Mouse (Mus musculus): ENCODE measurements around the gene Sox4.

Sox4 gene

DNA sequence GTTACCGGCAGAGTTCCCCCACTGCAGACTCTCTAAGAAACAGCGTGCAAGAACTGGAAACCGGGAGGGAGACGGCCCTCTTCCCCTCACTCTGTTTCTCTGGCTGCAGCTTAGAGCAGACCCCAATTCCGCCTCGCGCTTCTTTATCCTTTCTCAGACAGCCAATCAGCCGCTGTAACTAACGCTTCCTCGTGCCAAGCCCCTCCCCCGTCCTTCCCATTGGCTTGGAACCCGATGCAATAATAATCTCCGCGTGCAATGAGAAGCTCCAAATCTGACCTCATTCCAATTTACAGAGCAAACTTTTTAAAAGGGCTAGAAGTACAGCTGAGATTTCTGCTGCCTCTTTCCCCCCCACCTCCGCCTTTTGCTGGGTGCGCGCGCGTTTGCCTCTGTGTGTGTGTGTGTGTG is at the start of gene Sox4:
TSS of gene Sox4 (minus strand) at position 133 of the 411 bp plus-strand sequence.
- peak; percentile 70 for DNase-seq (ENCODE audit: low read depth, low spot score)

DNA sequence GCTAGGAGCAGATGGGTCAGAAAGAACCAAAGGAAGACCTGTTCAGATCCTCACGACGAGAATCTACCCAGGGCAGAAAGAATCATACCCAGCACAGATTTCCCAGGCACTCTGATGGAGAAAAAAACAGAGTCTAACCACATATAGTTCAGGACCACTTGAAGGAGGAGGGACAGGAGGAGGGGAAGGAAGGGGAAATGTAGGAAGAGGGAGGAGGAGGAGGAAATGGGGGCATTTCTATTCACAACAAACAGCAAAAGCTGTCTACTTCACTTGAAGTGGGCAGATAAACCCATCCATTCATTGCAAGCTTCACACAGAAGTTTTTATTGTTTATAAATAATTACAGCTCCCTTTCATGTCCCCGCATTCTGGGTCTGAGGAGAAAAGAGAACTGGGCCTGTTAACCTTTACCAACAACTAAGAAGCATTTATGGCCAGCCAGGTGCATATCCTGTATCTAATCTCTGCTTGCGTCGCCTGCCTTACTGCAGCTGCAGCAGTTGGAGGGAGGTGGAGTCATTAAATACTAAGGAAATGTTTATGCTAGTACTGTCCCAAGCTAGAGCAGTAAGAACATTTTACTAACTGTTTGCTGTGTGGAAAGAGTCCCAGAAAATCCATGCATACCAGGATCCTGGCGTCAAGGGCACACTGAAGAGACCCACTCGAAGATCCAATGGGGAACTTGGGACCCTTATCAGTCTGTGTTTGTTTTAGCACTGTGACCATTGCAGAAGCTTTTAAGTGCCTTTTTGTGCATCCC is 38.6 kb upstream of the Sox4 start:
- no peak for DNase-seq (ENCODE audit: low read depth, low spot score)

DNA sequence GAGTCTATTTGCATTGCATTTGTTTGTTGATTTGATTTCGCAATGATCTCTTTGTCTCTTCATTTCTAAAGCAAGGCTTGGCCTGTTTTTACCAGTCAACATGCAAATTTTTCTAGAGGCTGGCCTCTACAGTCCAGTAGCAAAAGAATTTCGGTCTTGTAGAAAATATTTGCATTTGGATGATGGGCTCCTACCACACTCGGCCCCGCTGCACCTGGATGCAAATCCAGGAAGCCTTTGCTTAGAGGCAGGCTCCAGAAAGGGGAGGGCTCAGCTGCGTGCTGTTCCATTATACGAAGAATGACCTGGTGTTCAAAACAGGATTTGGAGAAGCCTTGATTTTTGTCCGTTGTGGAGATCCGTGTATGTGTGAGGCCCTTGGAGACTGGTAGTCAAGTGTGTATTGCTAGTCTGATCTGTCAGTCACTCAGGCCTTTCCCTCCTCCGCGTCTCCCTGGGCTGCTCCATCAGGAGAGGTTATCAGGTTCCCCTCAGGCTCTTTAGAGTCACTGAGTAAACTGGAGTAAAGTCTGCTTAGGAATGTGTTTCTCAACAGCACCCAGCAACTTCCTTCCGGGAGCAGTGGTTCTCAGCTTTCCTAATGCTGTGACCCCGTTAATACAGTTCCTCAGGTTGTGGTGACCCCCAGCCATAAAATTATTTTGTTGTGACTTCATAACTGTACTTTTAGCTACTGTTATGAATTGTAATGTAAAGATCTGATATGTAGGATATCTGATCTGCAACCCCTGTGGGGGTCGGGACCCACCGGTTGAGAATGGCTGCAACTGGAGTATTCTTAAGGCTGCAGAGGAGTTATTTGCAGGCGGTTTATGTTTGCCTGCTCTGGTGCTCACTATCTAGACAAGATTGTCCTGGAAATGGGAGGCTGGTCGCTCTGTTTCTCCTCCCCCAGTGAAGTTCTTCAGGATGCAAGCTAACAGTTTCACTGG is 35.5 kb upstream of the Sox4 start:
- peak; percentile 38 for DNase-seq (ENCODE audit: low read depth, low spot score)

DNA sequence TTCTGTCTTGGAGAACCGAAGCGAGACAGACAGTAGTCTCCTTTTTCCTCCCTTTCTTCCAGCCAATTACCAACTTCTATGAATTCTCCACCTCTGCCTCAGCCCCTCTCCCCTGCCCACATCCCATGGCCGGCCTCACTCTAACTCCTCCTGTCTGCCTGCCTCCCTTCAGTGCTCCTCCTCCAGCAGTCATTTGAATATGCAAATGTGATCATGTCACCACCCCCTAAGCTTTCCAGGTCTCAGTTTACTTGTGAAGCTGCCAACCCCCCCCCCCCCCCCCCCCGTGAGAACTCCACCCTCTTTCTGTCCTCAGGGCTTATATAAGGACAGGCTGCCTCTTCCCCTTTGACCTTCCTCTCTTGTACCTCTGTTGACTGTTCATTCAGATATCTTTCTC is 27.2 kb upstream of the Sox4 start:
- DNase-seq (ENCODE audit: low read depth, low spot score), result no peak

DNA sequence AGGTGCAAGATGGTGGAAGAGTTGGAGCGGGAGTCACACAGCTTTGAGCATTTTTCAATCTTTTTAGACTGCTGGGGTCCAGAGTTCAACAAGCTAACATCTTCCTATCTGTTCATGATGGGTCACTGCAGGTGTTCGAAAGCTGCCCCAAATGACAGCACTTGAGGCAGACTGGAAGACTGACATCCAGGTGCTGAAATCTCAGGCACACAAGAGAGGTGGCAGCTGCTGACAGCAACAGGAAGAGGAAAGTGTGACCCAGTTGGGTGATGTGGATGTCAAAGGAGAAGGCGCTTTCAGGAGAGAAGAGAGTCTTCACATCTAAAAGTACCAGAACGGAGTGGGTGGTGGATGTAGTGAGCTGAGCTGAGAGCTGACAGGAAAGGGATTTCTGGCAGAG is 21.5 kb upstream of the Sox4 start:
- no peak for DNase-seq (ENCODE audit: low read depth, low spot score)

DNA sequence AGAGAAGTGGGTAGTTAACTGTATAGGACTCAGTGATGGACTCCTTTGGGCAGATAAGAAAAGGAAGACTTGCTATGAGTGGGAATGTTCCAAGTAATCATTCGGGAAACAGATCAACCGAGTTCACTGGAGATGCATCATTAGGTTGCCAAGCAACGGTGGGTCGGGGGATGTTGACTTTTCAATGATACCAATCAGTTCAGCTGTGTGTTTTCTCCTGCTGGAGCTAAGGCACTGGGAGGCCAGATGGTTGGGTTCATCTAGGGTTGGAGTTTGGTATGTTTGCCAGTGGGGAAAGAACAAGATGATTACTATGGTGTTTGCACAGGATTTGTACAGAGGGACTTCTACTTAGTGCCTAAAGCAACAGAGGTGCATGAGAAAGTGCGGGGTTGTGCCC is 21.1 kb upstream of the Sox4 start:
- no peak for DNase-seq (ENCODE audit: low read depth, low spot score)

DNA sequence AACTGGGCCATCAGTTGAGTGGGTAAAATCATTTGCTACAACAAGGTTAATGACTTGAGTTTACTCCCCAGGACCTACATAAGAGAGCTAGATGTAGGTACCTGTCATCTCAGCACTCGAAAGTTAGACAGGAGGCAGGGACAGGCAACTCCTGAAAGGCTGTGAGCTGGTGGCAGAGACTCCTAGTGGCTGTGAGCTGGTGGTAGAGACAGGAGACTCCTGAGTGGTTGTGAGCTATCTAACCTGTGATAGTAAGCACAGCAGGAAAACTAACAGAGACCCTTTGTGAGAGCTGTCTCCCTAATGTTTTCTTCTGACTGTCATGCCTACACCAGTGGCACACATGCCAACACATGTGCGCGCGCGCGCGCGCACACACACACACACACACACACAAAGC is 7.4 kb upstream of the Sox4 start:
- DNase-seq (ENCODE audit: low read depth, low spot score), result no peak

DNA sequence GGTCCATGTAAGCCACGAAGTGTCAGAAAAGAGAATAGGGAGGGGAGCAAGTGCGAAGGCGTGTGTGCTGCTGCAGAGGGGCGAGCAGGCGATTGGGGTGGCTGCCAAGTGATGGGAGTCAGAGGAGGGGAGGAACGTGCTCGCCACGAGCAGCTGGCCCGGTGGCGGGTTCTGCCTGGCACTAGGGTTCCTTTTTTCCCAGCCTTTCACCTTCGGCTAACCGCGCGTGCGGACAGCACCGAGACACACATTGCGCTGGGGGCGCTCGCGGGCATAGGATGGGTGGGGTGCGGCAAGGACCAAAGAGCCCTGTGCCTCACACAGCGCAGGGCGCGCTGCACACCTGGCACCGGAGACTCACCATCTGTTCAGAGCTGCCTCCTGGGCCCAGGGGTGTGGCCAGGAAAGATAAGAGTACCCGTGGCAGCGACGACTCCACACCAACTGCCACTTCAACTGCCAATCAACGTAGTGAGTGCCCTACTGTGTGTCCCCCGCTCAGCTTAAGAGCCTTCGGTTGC is 6.0 kb upstream of the Sox4 start:
- DNase-seq (ENCODE audit: low read depth, low spot score), result peak; percentile 48

DNA sequence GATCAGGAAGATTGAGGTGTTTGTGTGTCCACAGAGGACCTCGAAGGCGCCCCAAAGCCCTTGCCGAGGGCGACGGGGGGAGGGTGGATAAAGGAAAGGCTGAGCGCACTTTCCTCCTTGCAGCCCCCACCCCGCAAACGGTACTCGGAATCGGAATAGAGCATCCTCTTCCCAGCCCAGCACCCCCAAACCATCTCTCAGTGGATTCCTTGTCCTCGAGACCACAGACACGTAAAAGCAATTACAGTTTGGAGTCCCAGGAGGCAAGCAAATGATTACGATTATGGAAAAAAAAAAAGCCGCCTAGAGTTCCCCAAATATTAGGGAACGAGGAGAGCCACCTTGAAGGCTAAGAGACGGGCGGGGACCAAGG is 5.5 kb upstream of the Sox4 start:
- no peak for DNase-seq (ENCODE audit: low read depth, low spot score)

DNA sequence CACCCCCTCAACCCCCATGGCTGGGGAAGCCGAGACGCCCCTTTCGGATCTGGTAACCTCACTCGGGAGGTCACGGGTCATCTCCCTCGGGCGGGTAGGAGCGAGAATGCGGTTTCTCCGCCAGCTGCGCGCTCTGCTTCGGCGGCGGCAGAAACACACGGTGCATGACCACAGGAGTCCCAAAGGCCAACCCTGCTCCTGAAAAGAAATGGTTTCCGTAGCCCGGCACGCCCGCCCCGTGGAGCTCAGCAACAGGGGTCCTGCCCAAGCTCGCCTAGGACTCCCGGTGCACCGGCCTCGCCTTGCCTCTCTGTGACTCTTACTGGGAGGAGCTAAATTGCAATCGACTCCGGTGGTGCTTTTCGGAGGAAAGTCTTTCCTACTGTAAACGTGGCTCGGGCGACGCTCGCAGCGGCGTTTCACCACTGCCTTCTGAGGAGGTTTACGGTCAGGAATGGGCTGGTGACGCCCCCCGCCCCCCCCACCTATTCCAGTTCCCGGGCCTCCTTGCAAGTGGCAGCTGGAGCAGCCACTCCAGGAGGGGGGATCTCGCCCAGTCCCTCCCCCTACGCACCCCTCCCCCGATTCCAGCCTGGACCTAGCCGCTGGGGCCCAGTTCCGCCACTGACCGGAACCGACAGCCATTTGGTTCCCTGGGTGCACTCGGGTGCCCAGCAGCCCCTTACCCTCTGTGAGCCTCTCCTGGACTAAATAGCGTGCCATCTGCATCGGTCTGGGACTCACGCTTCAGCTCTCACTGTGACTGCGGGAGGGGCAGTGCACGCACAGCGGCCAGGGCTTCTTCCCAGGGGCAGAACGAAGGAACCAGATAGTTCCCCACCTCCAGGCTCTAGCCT is 4.9 kb upstream of the Sox4 start:
- DNase-seq (ENCODE audit: low read depth, low spot score), result no peak

DNA sequence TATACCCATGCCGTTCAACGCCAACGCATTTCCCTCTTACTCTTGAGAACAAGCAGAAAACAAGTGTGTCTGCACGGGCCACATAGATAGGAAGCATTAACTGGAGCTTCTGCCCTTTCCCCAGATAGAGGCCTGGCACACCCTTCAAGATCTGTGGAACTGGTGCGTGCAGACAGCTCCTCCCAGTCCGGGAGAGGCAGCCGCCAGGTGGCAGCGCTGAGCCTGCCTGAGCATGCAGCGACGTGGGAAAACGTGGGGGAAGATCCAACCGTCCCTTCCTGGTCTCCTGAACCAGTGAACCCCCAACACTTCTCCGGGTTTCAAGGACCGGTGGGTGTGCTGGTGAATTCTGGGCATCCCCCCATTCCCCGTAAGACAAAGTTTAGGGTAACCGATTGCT is 4.3 kb upstream of the Sox4 start:
- peak; percentile 72 for DNase-seq (ENCODE audit: low read depth, low spot score)

DNA sequence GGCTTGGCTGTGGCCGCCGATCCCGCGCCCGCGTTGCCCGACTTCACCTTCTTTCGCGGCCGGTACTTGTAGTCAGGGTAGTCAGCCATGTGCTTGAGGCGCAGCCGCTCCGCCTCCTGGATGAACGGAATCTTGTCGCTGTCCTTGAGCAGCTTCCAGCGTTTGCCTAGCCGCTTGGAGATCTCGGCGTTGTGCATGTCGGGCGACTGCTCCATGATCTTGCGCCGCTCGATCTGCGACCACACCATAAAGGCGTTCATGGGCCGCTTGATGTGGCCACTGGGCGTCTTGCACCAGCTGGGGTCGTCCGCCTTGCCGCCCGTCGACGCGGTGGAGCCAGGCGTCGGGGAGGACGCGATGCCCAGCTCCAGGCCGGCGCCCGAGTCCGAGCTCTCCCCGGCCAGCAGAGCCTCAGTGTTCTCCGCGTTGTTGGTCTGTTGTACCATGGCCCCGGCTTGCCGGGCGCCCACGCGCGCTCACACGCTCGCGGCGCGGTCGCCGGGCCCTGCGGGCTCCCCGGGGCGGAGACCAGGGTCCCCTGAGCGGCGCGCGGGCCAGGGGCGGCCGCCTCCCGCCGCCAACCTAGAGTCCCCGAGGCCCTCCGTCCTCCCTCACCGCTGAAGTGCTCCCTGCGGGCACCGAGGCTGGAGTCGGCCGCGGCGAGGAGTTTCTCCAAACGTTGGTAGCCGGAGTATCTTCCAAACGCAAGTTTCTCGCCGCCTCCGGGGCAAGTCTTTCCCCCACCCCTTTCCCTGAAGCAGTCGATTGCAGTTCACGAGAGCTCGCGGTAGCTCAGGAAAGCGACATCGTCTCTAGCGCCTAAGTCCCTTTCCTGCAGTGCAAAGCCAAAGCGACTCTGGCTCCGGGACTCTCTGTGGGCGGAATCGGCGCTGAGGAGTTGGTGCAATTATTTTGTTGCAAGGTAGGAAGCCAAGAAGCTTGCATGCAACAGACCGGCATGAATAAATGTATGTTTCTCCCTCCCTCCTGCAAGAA is 639 bp downstream of the Sox4 start:
- peak; percentile 55 for DNase-seq (ENCODE audit: low read depth, low spot score)

DNA sequence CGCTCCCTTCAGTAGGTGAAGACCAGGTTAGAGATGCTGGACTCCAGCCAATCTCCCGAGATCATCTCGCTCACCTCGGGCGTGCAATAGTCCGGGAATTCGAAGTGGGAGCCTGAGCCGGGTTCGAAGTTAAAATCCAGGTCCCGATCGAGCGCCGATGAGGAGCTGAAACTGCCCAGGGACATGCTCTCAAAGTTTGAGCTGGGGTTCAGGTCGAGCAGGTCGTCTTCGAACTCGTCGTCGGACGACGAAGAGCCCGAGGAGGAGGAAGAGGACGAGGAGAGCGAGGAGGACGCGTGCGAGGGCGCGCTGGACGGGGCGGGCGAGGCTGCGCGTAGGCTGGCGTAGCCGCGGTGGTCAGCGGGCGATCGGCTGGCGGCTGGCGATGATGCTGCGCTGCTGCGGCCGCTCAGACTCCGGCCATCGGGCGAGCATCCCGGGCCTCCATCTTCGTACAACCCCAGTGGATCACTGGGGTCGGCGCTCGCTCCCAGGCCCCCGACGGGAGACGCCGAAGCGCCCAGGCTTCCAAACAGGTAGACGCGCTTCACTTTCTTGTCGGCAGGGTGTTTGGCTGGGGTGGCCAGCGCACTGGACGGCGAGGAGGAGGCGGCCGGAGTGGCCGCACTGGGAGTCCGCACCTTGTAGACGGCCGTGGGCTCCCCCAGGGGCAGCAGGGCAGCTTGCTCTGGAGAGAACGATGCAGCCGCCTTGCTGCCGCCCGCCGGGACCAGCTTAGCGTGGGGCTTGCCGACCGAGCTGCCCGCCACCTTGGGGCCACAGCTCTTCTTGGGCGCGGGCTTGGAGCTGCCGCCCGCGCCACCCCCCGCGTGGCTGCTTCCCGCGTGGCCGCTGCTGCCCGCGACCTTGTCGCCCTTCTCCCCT is 1.6 kb downstream of the Sox4 start:
- no peak for DNase-seq (ENCODE audit: low read depth, low spot score)

DNA sequence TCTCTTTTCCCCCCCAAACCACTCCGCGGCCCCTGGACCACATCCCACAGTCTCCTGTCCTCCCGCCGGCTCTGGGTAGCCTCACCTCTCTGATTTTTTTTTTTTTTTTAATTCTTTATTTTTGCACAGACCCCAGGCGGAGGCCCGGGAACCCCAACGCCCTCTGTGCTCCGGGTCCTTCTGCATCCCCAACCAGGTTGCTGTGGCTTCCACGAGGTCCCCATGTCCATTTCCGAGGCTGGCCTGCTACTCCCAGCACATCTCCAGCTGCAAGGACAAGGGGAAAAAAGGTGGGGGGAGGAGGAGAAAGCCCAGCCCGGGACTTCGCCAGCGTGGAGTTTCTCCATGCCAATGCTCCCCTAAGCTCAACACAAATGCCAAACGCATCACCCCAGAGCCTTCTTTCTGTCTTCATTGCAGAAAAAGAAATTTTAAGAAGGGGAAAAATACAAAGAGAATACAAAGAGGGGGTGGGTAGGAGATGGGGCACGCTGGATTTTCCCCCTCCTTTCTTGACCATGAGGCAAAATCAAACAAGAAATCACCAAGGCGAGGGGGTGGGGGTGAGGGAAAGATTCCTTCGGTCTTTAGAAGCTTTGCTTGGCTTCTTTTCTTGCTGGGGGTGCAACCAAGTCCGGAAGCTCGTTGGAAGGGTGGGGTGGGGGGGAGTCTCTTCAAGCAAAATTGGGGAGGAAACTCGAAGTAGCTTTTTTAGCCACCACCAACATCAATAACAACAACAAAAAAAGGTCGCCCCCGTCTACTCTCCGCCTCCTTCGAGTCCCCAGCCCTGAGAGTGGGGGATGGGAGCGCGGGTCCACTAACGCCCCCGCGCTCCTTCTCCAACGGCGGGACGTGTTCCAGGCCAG is 2.7 kb downstream of the Sox4 start:
- DNase-seq (ENCODE audit: low read depth, low spot score), result no peak

DNA sequence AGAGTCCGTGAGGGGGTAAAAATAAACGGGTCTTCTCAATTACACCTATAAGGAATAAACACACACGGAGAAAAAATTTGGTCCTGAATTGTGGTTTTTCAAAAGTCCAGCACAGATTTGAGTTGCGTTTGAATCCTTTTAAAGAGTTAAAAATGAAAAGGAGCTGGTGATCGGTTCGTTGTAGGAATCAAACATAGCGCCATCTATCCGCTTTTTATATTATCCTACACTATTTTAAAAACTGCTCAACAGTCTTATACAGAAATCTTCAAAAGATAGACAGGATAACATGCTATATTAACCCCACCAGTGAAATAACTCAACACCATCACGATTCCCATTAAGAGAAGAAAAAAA is 3.3 kb downstream of the Sox4 start:
- DNase-seq (ENCODE audit: low read depth, low spot score), result no peak

DNA sequence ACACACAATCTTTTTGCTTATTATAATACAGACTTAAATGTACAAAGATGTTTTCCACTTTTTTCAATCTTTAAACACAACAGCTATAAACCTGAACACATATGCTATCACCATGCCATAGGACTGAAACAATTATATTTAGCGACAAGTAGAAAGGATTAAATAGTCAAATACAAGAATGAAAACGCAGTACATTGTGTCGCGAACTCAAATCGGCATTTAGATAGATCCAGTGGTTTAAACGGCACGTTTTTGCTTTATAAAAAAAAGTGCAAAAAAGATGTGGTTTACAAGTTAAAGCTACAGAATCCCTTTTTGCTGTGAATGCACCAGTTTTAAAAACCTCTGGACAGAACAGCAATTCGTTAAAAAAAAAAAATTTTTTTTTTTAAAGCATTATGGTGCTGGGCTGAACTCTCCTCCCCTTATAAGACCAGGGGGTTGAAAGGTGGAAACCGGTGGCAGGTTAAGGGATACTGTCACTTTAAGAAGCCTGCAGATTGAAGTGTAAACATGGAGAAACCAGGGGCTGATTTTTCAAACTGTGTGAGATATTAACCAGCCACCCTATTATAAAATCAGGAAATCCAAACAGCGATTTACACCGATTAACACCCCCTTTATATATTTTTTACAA is 4.1 kb downstream of the Sox4 start:
- DNase-seq (ENCODE audit: low read depth, low spot score), result no peak

DNA sequence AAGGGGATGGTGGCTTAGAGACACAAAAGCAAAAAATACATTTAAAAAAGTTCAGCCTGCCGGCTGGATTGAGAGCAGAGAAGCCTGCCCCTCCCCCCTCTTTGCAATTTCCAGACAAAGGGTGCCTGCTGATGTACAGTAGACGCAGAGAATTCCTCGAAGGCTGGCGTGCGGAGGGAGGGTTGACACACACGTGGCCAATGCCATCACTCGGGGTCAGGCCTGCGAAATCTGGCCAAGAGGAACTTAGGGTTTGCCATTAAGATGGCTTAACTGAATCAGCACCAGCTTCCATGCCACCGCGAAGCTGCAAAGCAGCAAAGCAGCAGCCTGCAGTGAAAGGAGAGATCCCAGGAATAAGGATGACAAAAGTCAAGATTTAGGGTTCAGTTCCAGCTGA is 5.0 kb downstream of the Sox4 start:
- DNase-seq (ENCODE audit: low read depth, low spot score), result no peak
